Mouse (Mus musculus) cerebellum, postnatal 4 days (tissue): ENCODE results near the gene Galnt12.

Source experiments
- DNase-seq, 2 experiments: peaks; one replicate each; pipeline ENCODE4 v3.0.0; 2022; ENCODE audit warnings: low spot score in 2 of 2, mixed read lengths in 1 of 2

Galnt12 gene

GRCm38 (mm10) chr4:47093647-47094046, 1.9 kb downstream of the Galnt12 start:
- DNase-seq, result no peak

- no peak for DNase-seq
Measured at GRCm38 (mm10) chr4:47103561-47103960, 11.9 kb downstream of the Galnt12 start.

DNA sequence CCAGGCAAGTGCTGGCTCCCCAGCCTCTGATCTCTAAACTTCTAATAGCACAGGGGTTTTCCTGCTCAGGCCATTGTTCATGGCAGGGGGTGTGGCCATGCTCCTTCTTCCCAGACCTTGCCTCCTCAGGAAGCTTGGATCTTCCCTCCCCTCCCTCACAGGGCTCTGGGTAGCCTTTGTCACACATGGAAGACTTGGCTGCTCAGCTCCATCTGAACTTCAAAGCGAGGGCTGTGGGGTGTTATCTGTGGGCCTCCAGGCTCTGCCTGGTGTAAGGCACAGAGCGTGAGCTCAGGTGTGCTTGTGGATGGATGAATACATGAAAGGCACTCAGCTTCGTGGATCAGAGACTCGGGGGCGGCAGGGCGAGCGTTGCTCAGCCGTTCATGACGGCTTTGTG, 20.2 kb downstream of the Galnt12 start:
- no peak for DNase-seq

DNA sequence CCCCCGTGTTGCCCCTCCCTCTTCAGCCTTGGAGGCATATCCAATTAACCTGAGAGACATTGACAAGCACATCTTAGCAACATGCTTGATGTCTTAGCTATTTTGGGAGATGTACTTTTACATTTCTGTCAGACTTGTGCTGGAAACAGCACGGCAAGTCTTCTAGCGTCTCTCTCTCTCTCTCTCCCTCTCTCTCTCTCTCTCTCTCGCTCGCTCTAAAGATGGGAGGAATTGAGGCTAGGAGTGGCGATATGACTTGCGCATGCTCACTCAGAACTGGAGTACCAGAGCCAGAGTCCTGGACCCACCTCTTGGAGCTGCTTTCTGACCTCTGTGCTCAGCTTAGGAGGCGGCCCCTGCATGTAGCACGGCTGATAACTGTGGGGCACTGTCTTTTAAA, 20.9 kb downstream of the Galnt12 start:
- no peak for DNase-seq

DNA sequence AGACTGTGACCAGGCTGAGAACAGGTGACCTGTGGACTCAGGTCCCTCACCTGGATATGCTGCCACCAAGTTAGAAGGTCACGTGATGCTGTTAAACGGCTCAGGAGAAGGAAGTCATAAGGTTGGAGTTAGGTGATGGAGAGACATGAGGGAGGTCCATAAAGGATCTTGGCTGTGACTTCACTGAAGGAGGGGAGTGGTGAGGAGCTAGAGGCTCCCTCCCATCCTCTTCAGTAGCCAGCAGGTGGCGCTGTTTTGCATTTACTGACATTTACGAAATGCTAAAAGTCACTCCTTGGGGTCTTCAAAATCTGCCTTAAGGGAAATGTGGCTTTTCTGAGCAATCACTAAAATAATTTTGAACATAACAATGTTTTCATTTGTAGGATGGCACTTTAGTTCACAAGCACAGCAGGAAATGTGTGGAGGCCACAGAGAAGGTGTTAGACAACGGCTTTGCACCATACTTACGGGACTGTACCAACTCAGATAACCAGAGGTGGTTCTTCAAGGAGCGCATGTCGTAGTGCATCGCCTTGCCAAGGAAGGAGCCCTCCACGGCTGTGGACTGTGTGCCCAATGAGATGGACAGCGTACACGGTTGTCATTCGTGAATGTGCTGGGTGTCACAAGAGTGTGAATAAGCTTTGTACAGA, 30.5 kb downstream of the Galnt12 start:
- peak; percentile 46 to 67 for DNase-seq

- no peak for DNase-seq
Measured at GRCm38 (mm10) chr4:47124140-47124711, 32.5 kb downstream of the Galnt12 start.

GRCm38 (mm10) chr4:47128515-47128914, 36.8 kb downstream of the Galnt12 start:
- DNase-seq, result no peak

DNA sequence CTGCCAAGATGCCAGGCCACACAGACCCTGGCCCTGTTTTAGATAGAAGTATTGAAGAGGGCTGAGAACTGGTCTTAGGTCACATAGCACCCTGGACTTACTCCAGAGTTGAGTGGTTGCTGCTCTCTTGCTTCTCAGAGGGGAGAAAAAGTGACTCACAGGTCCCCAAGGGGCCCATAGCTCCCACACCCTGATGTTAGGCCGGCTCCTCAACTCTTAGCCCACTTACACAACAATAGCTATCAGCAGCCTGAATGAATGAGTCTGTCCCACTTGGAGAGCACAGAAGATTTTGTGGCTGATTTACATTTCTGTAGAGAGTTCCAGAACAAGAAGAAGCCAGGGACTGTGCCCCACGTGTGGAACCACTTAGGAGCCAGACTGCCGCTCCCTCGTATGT, 37.9 kb downstream of the Galnt12 start:
- no peak for DNase-seq

GRCm38 (mm10) chr4:47130111-47131050, 38.7 kb downstream of the Galnt12 start:
- no peak for DNase-seq

DNA sequence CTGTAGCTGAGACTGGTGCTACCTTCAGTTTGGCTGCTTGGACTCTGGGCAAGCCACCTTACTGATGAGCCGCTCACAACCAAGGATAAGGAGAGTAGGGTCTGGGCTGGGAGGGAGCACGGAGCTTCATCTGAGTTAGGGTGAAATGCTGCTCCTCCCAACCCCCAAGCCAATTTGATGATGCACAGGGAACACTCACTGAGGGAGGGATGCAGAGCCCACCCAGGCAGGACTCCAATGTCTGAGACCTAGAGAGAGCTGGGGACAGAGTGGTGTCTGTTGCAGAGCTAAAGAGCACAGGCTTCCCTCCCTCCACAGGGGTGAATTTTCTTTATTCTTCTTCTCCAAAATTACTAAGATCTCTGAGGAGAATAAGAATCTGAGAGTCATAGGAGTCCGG, 40.2 kb downstream of the Galnt12 start:
- DNase-seq, result no peak

DNA sequence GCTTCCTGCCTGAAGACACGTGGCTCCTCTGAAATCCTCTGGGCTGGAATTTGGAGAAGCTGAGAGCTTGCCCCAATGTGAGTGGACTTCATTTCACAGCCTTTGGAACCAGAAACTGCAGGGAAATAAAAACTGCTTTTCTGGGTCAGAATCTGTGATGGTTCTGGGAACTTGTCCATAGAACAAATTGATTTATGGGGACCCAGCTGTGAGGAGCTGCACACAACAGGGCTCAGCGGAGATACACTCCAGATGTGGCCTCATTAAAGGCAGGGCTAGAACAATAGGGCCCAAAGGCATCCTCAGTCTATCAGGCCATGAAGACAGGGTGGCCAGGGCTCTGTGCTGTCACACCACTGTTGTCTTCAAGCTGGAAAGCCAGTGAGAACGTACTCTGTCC, 40.7 kb downstream of the Galnt12 start:
- no peak for DNase-seq

DNA sequence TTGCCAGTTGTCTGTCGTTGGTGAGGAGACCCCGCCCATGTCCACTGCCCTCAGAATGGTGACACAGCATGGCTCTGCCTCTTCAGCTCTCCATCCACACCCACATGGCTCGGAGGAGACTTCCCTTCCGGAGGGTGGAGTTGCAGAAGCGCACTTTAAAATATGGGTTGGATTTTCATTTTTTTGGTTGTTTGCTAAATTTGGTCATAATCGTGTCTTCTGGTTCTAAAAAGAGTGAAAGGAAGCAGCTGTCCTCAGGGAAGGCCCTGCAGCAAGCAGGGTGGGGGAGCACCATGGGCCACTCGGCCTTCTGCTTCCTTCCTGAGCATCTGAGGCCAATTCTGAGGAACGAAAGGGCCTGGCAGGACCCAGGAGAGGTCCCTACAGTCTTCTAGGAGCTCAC, 45.0 kb downstream of the Galnt12 start:
- DNase-seq, result no peak

DNA sequence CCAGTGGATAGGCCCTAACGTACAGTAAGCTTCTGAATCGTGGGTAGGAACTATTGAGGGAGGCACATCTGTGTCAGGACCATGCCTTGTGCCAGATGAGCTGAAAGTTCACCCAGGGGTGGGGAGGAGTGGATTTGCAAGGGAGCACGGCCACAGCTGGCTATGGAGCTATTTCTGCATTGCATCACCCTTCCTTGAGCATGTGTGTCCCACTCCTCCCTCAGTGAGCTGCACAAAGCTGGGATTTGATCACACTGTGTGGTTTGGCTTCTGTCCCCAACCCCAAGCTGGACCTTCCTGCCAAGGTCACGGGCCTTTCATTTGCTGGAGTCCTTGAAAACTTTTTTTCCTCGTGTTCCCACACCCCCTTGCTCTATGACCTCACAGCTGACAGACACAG, 45.8 kb downstream of the Galnt12 start:
- DNase-seq, result no peak

- no peak for DNase-seq
Measured at GRCm38 (mm10) chr4:47138411-47138810, 46.7 kb downstream of the Galnt12 start.

DNA sequence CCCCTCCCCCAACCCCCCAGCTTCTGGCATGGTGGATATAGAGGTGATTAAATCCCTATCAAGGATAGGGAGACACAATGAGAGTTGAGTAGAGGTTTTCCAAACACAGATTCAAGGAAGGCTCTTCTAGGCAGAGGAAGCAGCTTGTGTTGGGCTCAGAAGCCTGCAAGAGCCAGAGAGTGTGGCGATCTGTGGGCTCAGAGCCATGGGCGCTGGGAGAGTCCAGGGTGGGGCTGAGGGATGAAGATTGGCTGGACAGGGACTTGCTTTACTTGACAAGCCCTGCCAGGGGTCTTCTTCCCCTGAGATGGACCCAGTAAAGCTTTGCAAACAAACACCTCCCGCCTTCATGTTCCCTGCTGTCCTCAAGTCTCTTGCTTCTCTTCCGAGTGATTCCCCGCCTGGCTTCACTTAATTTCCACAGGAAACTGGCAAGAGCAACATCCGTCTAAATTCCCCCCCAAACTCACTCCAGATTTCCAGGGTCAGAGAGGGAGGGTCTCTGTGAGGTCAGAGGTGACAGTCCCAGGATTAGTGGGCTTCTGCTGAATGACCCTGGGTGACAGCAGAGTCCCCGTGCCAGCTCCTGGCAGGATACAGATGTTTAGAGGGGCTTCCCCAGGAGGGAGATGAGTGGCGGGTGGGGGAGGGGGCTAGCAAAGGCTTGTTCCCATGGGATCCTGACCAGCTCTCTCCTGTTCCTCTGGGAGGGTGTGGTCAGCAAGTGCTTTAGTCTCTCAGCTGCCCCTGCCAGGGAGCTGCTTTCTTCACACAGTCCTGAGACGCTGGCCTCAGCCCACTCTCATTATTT, 47.5 kb downstream of the Galnt12 start:
- DNase-seq, result no peak

DNA sequence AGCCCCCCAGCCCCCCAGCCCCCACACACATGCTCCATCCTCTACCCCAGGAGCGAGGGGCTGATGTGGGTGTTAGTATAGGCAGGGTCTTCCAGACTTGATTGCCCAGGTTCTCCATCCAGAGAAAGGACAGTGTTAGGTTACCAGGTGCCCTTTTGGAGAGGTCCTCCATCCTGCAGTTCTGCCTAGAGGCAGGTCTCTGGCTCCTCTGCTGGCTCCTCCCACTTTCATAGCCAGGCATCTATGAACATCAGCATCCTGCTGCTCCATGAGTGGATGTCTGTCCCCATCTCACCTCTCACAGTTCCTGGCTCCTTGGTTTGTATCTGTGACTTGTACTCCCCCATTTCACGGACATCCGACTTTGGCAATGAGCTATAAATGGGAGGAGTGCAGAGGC, 48.6 kb downstream of the Galnt12 start:
- DNase-seq, result no peak

DNA sequence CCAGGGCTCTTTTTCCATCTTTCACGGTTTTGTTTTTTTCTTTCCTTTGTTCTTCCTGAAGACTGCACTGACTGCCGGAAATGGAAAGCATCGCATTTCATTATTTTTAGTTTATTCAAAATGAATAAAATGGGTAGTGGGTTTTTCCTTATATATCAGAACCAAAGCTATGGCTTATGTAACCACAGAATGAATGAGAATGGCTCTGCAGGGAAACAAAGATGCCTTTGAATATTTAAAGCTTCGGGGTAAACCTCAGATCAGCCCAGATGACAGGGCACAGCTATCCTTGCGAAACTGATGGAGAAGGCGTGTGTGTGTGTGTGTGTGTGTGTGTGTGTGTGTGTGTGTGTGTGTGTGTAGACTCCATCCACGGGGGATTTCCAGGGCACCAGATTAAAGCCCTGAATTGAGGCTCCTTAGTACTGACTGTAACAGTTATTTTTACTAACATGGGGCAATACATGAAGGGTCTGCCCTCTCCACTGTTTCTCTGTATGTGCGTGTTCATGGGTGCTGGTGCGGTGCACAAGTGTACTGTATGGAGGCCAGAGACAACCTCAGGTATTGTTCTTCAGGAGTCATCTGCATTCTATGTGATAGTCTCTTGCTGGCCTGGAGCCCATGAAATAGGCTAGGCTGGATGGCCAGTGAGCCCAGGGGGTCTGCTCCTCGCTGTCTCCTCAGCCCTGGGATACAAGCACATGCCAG, 49.9 kb downstream of the Galnt12 start:
- no peak for DNase-seq

DNA sequence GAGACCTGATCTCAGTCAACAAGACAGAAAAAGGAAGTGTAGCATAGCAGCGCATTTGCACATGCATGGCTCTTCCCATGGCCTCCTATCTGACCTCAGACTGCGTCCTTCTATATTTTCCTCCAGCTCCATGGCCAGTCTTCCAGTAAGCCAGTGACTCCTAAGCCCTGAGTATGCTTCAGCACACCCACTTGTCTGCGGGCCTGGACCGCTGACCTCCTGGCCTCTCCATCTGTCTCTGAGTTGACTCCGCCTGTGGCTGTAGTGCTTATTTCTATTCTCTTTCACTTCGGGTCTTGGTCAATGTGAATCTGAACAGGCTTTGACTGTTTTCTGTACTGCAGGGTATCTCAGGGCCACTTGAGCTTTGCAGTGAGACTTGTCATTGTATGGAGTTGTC, 52.1 kb downstream of the Galnt12 start:
- no peak for DNase-seq

DNA sequence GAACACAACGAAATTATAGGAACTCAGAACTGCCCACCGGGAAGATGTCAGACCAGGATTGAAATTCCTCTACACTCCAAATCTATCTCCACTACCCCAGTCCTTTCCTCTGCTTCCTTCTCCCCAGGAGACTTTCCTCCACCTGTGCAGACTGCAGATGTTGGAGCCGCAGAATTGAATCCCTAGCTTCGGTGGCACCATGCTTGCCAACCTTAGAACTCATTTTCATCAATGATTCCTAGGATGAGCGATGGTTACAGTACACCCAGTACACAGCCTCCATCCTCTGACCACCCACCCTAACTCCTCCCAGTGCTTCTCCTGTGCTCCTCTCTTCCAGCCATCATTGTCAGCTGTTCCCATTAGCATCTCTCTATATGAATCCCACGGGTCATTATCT, 53.6 kb downstream of the Galnt12 start:
- no peak for DNase-seq

DNA sequence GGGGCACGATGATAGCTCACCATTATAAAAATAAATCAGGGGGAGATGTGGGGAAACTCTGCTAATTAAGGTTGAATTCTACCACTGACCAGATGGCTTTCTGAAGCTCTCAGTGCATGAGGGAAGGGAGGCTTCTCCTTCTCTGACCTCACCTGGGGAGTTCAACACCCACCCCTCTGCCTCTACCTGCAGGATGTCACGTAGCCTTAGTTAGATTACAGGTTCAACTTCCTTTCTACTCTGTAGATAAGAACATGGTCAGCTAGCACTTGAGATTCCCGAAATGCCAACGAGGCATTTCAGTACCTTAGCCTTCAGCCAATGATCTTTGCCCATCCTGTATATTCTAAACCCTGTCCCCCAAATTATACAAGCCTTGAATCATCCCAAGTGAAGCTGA, 54.9 kb downstream of the Galnt12 start:
- DNase-seq, result no peak

GRCm38 (mm10) chr4:47149963-47150362, 58.3 kb downstream of the Galnt12 start:
- no peak for DNase-seq
